Mouse (Mus musculus): ENCODE data around the gene Gm7138. TPM values are rescaled to one million over a fixed set of nuclear protein-coding genes. Genes with fewer than 3 reads are reported as not detected.
"Not testable (repeated sequence)": the region's sequence is repeated elsewhere in the genome, so short reads cannot be mapped to it uniquely, and the experiment has no call there.

Gene Gm7138
- total RNA-seq, 2 experiments from 2014 or later, result not detected

DNA sequence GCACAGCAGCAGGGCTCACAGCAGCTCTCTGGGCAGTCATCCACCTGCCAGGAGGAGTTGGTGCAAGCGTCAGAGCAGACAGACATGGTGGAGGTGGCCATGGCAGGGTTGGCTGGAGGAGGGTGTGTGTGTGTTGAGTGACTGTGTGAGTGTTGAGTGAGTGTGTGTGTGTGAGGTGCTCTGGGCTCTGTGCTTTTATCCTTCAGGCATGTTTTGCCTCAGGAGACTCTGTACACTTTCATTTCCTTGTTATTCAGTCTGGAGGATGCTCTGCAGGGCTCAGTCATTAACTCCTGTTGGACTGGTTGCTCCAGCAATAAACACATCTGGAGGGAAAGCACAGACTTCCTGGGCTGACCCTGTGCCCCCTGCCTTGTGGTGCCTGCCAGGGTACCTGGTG is 25.5 kb downstream of the Gm7138 start, which contains the start of gene Gm9736:
Gene Gm9736 (minus strand): TSS at position 101 of the 400 bp plus-strand sequence.
- DNase-seq; intact Hi-C loops (cut with DNase I): not testable (repeated sequence)

DNA sequence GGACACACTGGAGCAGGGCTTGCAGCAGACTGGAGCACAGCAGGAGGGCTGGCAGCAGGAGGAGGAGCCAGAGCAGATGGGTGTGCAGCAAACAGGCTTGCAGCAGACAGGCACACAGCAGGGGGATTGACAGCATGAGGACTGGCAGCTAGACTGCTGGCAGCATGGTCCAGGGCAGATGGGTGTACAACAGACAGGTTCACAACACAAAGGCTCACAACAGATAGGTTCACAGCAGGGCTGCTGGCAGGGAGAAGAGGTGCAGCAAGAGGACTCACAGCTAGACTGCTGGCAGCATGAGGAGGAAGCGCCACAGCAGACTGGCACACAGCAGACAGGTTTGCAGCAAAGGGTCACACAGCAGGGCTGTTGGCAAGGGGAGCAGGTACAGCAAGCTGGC is 26.1 kb downstream of the Gm7138 start:
- intact Hi-C loops (cut with DNase I); DNase-seq: not testable (repeated sequence)

DNA sequence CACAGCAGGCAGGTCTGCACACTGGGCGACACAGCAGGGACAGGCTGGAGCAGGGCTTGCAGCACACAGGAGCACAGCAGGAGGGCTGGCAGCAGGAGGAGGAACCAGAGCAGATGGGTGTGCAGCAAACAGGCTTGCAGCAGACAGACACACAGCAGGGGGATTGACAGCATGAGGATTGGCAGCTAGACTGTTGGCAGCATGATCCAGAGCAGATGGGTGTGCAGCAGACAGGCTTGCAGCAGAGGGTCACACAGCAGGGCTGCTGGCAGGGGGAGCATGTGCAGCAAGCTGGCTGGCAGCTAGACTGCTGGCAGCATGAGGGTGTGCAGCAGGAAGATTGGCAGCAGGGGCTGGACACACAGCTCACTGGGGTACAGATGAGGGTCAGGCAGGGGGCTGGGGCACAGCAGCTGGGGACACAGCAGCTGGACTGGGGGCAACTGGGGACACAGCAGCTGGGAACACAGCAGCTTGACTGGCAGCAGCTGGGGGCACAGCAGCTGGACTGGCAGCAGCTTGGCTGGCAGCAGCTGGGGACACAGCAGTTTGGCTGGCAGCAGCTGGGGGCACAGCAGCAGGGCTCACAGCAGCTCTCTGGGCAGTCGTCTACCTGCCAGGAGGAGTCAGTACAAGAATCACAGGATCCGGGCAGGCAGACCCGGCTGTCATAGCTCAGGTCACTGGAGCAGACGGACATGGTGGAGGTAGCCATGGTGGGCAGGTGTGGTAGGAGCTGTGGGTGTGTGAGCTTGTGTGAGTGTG is 34.6 kb downstream of the Gm7138 start, which contains the start of gene Gm18596:
Gene Gm18596 (minus strand): TSS at position 715 of the 765 bp plus-strand sequence.
- DNase-seq; intact Hi-C loops (cut with DNase I): not testable (repeated sequence)

DNA sequence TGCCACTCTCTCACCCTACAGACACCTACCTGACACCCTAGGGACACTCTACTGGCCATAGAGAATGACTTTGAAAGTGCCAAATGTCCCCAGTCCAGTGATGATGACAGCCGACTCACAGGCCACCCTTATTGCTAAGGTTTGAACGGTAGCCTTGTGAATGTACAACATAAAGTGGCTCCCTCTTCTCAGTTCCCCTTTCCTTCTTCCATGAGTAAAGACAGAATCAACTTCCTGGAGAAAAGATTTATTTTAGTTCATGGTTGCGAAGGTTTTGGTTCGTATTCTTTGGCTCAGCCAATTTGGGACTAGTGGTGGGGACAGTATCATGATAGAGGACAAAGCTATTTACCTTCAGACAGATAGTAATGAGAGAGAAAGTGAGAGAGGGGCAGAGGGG is 37.8 kb downstream of the Gm7138 start:
- DNase-seq, result no peak
- intact Hi-C loops (cut with DNase I), result no loop called here

DNA sequence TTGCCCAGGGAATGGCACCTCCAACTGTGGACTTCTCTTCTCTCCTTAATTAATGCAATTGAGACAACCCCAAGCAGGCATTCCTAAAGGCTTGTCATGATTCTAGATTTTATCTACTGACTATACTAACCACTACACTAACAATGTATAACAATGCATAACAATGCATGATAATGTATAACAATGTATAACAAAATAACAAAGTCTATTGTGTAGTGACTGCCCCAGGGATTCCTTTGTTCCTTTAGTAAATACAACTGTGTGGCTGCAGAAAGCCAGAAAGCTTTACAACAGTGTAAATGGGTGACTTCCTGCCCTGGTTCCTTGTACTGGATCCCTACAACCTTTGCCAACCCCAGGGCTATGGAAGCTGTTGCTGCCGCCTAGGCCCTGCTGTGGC is 40.8 kb downstream of the Gm7138 start:
- no peak for DNase-seq
- intact Hi-C loops (cut with DNase I), result no loop called here

DNA sequence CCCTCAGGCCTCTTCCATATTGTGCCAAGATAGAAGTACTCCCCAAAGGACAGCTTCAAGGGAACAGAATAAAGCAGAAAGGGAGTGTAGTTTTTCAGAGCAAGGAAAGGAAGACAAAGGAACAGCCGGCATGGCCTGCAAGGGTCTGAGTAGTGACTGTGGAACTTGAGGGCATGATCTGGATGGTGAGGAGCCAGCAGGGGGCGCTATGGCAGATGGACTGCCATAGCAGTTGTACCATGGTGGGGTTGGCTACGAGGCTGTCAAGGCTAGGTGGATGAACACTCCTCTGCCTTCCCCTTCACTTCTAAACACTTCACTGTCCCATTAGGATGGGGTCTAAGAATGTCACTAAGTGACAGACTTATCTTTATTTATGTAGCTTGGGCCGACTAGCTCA is 47.5 kb downstream of the Gm7138 start:
- DNase-seq, result peak in 1 of 2 experiments; percentile 10
- intact Hi-C loops (cut with DNase I), result loop anchor here (5.0 kb wide), 2 partner anchors 97 to 153 kb away; no protein-coding TSS in a partner anchor

DNA sequence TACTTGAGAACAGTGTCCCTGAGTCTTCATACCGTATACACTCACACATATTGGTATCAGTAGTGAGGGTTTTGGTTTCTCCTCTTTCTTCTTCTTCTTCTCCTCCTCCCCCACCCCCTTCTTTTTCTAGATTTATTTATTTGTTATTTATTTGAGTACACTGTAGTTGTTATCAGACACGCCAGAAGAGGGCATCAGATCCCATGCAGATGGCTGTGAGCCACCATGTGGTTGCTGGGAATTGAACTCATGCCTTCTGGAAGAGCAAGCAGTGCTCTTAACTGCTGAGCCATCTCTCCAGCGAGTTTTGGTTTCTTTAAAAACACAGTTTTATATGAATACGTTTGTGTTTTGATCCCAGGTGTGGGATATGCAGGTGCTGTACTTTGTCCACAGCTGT is 48.5 kb downstream of the Gm7138 start:
- intact Hi-C loops (cut with DNase I), result loop anchor here (5.0 kb wide), 2 partner anchors 96 to 154 kb away; no protein-coding TSS in a partner anchor
- DNase-seq, result no peak

Other genes with a start within 250 kb of the Gm7138 start
- 1 to 10 TPM; 5.4 to 9.0 TPM for gene Itgb2, start 246.7 kb downstream of the Gm7138 start, total RNA-seq (2021)
- 100 to 1,000 TPM; 128 to 132 TPM for gene Pttg1ip, start 195.2 kb downstream of the Gm7138 start, total RNA-seq (2021)
- gene Sumo3, start 170.8 kb downstream of the Gm7138 start, total RNA-seq (2021), result 10 to 100 TPM; 53.7 to 61.6 TPM
- gene Gm49325, start 170.7 kb downstream of the Gm7138 start, total RNA-seq (2021), result 10 to 100 TPM in 1 of 2 experiments, 1 to 10 TPM in 1; 7.6 to 12.7 TPM
- 10 to 100 TPM; 59.2 to 60.6 TPM for gene Ube2g2, start 154.7 kb downstream of the Gm7138 start, total RNA-seq (2021)
- gene Tspear, start 90.4 kb downstream of the Gm7138 start, total RNA-seq (2021), result under 1 TPM in 1 of 2 experiments, not detected in 1; 0.17 TPM
- not detected for gene Gm19402, start 86.2 kb downstream of the Gm7138 start, total RNA-seq (2021)
- not detected for gene Gm9508, start 79.7 kb downstream of the Gm7138 start, total RNA-seq (2021)
- not detected for gene Gm10272, start 70.3 kb downstream of the Gm7138 start, total RNA-seq (2021)
- gene Gm10024, start 65.5 kb downstream of the Gm7138 start, total RNA-seq (2021), result not detected
- gene Gm10142, start 61.1 kb downstream of the Gm7138 start, total RNA-seq (2021), result not detected
- not detected for gene Krtap12-1, start 56.3 kb downstream of the Gm7138 start, total RNA-seq (2021)
- not detected for gene Gm10100, start 50.5 kb downstream of the Gm7138 start, total RNA-seq (2021)
- not detected for gene Gm18596, start 34.3 kb downstream of the Gm7138 start, total RNA-seq (2021)
- gene Gm9736, start 25.6 kb downstream of the Gm7138 start, total RNA-seq (2021), result not detected
- not detected for gene Gm3233, start 17.3 kb downstream of the Gm7138 start, total RNA-seq (2021)
- gene Gm3238, start 5.6 kb downstream of the Gm7138 start, total RNA-seq (2021), result not detected
- gene Gm3250, start 5.6 kb upstream of the Gm7138 start, total RNA-seq (2021), result not detected
- gene Gm7137, start 11.3 kb upstream of the Gm7138 start, total RNA-seq (2021), result not detected
- gene Gm9639, start 18.1 kb upstream of the Gm7138 start, total RNA-seq (2021), result not detected
- not detected for gene Gm19668, start 22.2 kb upstream of the Gm7138 start, total RNA-seq (2021)
- not detected for gene Gm9507, start 34.9 kb upstream of the Gm7138 start, total RNA-seq (2021)
- not detected for gene Gm2696, start 37.7 kb upstream of the Gm7138 start, total RNA-seq (2021)
- not detected for gene Krtap10-4, start 50.2 kb upstream of the Gm7138 start, total RNA-seq (2021)
- gene Krtap10-10, start 59.0 kb upstream of the Gm7138 start, total RNA-seq (2021), result not detected
- gene Gm36176, start 69.9 kb upstream of the Gm7138 start, total RNA-seq (2021), result not detected
- gene Gm10318, start 75.9 kb upstream of the Gm7138 start, total RNA-seq (2021), result not detected
- gene Gm3285, start 85.0 kb upstream of the Gm7138 start, total RNA-seq (2021), result not detected
- under 1 TPM; 0.72 to 0.78 TPM for gene Lrrc3, start 125.6 kb upstream of the Gm7138 start, total RNA-seq (2021)
- gene Trpm2, start 193.6 kb upstream of the Gm7138 start, total RNA-seq (2021), result 1 to 10 TPM in 1 of 2 experiments, under 1 TPM in 1; 0.34 to 1.5 TPM
- gene 1810043G02Rik, start 201.6 kb upstream of the Gm7138 start, total RNA-seq (2021), result 10 to 100 TPM in 1 of 2 experiments, 1 to 10 TPM in 1; 8.1 to 10.2 TPM
- gene Pfkl, start 233.1 kb upstream of the Gm7138 start, total RNA-seq (2021), result 100 to 1,000 TPM; 104 to 107 TPM